9 mouse cellular contexts compared by ENCODE assay signal in the genomic region with DNA sequence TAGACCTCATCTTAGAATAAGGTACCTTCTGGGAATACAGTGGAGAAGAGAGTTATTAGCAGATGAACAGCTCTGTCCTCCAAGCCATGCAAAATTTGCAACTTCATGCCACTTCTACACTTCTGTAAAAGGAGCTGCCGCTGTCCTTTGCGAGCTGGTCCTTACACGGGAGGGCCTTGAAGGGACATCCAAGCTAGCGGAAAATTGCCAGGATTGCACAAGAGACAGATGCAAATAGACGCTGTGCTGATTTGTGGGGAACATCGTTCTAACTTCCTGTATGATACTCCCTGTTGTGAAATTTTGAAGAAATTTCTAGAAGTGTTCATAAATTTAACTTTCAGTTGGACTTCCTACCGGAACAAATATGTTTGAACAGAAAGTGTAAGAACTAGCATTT.
DNase-seq lines count a peak whose midpoint lies in the region; ATAC-seq lines count a peak whose summit lies in the region.
"Had no signal": no experiment of that assay in that cellular context is flagged by ENCODE, and none has a peak within 500 bp of the region (broad histone marks: within the 10 kb centered on the region; RNA-seq: fewer than 3 reads in every experiment).

No protein-coding gene starts in this region.

- no peaks in the 10 kb centered on the region for H3K9me3 ChIP-seq in liver, embryonic 15.5 days (replicated peaks)
- H3K9me3 ChIP-seq in hindbrain, embryonic 11.5 days (ENCODE audit: control insufficient read depth, low read length): no peaks in the 10 kb centered on the region

- peak; percentile 31; the same call in 1 of the 2 replicates for ATAC-seq in liver, embryonic 15.5 days (ENCODE audit: insufficient read depth)
- no peak for ATAC-seq in hindbrain, embryonic 11.5 days (ENCODE audit: low FRiP score)
- ATAC-seq: midbrain, embryonic 16.5 days had no signal

- H3K27me3 ChIP-seq in liver, embryonic 15.5 days: no peaks in the 10 kb centered on the region
- H3K27me3 ChIP-seq in hindbrain, embryonic 11.5 days (ENCODE audit: control insufficient read depth, insufficient read depth, low read length): no peaks in the 10 kb centered on the region

- no peak overlapping the region for H3K4me3 ChIP-seq in liver, embryonic 15.5 days (replicated peaks)
- no peak overlapping the region for H3K4me3 ChIP-seq in hindbrain, embryonic 11.5 days (ENCODE audit: low read depth, low read length)

- peak; percentile 17 for DNase-seq in gastrocnemius, postnatal 14 days
- DNase-seq in gastrocnemius, postnatal 10 days: no peak
- peak; percentile 14 for DNase-seq in urinary bladder, postnatal 14 days (ENCODE audit: low spot score)
- DNase-seq in urinary bladder, postnatal 10 days (ENCODE audit: low spot score): no peak
- DNase-seq in skeletal muscle tissue, adult 2 months (ENCODE audit: low read depth, low spot score): peak; percentile 48
- DNase-seq in hindbrain, embryonic 11.5 days (ENCODE audit: low spot score): no peak
- no peak for DNase-seq in left cerebral cortex, postnatal 10 days (ENCODE audit: extremely low spot score in 1 of 2, low spot score in 2 of 2)

- WGBS in liver, embryonic 15.5 days (ENCODE audit: insufficient replicate concordance): 64% methylated on average over 7 of the region's 7 CpGs
- 85% methylated on average over 7 of the region's 7 CpGs for WGBS in hindbrain, embryonic 11.5 days

- intact Hi-C loops in gastrocnemius, postnatal 14 days (cut with DNase I; ENCODE audit: low total_unique reads): no loop called here
- intact Hi-C loops in left cerebral cortex, postnatal 10 days (cut with DNase I): no loop called here

- H3K36me3 ChIP-seq in liver, embryonic 15.5 days (replicated peaks): no peaks in the 10 kb centered on the region
- no peaks in the 10 kb centered on the region for H3K36me3 ChIP-seq in hindbrain, embryonic 11.5 days (ENCODE audit: control insufficient read depth, insufficient read depth, low read length)

- H3K9ac ChIP-seq in liver, embryonic 15.5 days: no peak overlapping the region
- no peak overlapping the region for H3K9ac ChIP-seq in hindbrain, embryonic 11.5 days (ENCODE audit: low read depth, low read length)

- H3K4me1 ChIP-seq in liver, embryonic 15.5 days (replicated peaks): no peaks in the 10 kb centered on the region
- H3K4me1 ChIP-seq in hindbrain, embryonic 11.5 days (replicated peaks; ENCODE audit: control insufficient read depth, insufficient read depth, low read length): no peaks in the 10 kb centered on the region

- no peak overlapping the region for H3K4me2 ChIP-seq in liver, embryonic 15.5 days
- H3K4me2 ChIP-seq in hindbrain, embryonic 11.5 days (replicated peaks; ENCODE audit: low read depth, low read length): no peak overlapping the region

- no peak overlapping the region for H3K27ac ChIP-seq in liver, embryonic 15.5 days (replicated peaks)
- no peak overlapping the region for H3K27ac ChIP-seq in hindbrain, embryonic 11.5 days (ENCODE audit: low read depth, low read length)

Comparison
In these comparisons a context has a peak if more than half of its experiments do, and no peak if none do; other contexts are left out.
1. DNase-seq: peak in gastrocnemius, postnatal 14 days (single experiment), urinary bladder, postnatal 14 days (single experiment) and skeletal muscle tissue, adult 2 months (single experiment); none in gastrocnemius, postnatal 10 days (single experiment), urinary bladder, postnatal 10 days (single experiment), hindbrain, embryonic 11.5 days (single experiment) and left cerebral cortex, postnatal 10 days (0 of 2).